Mouse (Mus musculus): ENCODE results near the gene Limk2. TPM values are rescaled to one million over a fixed set of nuclear protein-coding genes. Genes with fewer than 3 reads are reported as not detected.

The Limk2 gene
- total RNA-seq, 2 experiments from 2014 or later: 42.8 to 44.0 TPM

DNA sequence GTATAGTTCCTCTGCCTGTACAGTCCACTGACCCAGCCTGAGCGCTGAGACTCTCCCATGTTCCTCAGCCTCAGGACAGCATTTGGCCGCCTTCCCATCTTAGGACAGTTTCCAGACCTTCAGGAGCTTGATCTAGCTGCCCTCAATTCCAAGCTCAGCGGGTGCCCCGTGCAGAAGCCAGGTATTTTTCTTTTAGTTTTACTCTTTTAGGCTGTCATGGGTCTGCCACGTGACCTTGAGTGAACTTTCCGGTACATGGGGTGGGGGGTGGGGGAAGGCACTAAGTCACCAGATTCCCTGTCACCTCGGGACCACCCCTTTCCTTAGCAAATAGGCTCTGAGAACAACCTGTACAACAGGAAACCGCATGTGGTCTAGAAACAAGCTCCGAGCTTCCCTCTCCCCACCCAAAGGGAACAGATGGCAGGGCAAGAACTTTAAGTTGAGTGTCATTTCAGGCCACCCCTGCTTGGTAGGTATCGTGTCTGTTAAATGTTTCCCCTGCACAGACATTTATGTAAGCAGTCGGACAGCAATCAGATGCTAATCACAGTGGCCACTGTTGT, 73.3 kb downstream of the Limk2 start:
- DNase-seq (ENCODE audit: low spot score in 2 of 2): no peak

DNA sequence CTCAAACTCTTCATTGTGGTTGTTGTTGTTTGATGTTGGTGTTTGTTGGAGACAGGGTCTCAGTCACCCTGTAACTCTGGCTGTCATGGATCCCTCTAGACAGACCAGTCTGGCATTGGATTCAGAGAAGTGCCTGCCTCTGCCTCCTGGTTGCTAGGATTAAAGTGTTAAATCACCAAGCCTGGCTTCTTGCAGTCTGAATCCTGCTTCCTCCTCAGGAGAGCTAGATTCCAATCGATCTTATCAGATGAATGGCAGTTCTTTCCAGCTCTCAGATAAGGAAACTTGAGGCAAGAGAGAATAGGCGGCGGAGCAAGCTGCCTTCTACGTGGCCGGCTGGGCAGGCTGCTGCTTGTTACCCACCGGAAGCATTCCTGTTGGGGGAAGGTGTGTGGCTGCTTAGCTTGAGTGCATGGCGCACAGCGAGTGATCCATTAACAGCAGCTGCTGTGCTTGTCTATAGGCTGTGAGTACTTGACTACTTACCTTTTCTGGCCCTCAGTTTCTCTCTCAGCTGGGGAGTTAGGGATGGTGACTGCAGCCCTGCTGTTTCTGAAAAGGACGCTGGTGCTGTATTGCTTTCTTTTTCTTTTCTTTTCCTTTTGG, 74.2 kb downstream of the Limk2 start:
- no peak for DNase-seq (ENCODE audit: low spot score in 2 of 2)

DNA sequence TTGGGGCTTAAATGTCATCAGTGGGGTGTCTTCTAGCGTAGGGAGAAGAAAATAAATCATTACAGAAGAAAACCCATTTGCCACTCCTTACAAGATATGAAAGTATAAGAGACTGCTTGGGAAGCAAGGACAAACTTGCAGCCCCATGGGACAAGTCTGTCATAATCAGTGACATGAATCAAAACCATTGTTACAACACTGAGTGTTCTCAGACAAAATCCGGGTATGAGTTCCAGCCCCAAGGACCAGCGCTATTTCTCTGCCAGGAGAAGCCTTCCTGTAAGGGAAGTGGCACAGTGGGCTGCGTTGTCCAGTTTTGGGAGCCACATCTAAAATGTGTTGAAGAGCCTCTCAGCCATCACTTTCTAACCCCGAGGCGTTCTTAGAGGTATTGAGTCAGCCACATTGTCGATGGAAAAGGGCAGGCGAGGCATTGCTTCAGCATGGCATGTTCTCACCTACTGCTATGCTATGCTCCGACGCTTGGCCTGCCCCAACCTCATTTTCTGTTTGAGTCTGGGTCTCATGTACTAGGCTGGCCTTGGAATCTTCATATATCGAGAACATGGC, 74.8 kb downstream of the Limk2 start:
- no peak for DNase-seq (ENCODE audit: low spot score in 2 of 2)

DNA sequence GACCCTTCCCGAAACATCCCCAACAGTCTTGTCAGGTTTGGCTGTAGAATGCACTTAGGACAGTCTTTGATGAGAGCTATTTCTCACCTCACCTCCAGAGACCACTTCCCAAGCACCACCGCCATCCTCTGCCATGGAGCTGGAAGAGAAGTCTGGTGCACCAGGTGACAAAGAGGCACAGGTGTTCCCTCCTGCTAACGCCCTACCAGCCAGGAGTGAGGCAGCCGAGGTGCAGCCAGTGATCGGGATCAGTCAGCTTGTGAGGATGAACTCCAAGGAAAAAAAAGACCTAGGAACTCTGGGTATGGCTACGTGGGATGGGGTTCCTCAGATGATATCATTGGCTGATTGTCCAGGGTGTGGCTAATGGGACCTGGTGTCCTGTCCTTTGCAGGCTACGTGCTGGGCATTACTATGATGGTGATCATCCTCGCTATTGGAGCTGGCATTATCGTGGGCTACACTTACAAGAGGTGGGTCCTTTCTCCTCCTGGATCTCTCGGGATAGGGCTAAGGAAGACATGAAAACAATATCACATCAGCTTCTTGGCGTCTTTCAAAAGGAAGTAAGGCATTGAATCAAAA, 75.8 kb downstream of the Limk2 start:
- no peak for DNase-seq (ENCODE audit: low spot score in 2 of 2)

DNA sequence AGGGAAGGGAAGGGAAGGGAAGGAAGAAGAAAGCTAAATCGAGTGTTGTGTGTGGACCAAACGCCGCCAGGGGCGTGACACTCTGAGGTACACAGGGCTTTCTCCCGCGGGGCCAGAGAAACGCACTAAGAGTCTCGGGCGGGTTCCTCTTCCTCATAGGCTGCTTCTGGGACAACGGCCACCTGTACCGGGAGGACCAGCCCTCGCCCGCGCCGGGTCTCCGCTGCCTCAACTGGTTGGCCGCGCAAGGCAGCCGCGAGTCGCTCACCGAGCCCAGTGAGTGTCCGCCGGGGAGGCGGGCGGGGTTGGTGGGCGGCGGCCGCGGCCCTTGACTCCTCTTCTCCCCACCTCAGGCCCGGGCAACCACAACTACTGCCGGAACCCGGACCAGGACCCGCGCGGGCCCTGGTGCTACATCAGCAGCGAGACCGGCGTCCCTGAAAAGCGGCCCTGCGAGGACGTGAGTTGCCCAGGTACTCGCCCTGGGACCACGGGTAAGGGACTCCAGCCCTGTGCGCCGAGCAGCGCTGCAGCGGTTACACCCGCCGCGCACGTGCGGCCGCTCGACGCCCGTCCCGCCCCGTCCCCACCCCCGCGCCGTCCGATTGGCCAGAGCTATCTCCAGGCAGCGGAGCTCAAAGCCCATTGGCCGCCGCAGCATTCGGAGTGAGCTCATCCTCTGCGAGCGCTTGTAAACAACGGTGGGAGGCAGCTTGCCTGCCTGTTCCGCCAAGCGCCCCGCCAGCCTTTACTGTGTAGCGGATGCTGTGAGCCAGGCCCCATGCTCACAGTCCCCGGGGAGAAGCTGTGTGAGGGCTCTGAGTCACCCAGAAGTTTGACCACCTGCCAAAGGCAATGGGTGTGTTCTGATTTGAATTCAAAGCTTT, 77.0 kb downstream of the Limk2 start:
- DNase-seq (ENCODE audit: low spot score in 2 of 2): peak; percentile 67 to 83

DNA sequence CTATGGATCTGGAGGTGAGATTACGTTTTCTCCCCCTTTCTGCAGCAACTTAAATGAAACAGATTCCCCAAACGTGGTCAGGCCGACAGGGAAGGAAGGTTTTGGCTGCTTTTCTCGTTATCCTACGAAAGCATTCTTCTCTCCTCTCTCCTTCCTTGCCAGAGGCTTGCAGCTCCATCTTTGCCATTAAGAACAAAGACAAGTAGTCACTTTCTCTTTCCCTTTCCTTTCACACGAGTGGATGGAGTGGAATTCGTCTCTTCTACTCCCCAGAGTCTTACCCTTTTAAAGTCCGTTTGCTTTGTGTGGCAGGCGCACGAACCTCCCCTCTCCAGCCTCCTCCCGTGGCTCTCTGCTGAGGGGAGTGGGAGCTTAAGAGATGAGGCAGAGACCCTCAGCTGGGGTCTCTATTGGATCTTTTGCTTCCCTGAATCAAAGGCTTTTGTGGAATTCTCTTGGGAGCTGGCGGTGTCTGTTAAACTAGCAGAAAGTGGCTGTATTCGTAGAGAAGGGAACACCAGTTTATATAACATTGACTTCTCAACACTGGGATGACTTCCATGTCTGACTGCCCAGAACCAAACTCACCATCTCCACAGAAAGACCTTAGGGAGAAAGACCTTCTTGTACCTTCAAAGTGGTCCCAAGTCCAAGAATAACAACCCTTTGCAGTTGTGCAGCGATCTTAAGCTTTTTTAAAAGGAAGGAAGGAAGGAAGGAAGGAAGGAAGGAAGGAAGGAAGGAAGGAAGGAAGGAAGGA, 77.8 kb downstream of the Limk2 start:
- DNase-seq (ENCODE audit: low spot score in 2 of 2): no peak

DNA sequence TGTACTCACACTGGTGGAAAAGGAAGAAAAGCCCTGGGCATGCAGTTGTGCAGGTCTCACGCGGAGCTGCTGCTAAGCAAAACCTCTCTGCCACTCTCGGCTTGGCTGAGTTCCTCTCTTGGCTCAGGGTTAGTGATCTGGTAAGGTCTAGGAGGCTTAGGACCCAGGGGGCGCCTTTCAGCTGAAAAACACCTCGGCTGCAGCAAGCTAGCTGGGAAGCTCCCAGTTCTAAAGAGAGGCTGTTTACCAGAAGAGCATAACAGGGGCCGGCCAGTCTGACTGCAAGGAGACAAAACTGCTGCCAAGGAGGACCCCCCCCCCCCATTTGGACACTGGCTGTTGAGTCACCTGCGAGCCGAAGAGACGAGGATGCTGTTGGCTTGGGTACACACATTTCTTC, 78.4 kb downstream of the Limk2 start:
- DNase-seq (ENCODE audit: low spot score in 2 of 2): peak; percentile 52 to 59

DNA sequence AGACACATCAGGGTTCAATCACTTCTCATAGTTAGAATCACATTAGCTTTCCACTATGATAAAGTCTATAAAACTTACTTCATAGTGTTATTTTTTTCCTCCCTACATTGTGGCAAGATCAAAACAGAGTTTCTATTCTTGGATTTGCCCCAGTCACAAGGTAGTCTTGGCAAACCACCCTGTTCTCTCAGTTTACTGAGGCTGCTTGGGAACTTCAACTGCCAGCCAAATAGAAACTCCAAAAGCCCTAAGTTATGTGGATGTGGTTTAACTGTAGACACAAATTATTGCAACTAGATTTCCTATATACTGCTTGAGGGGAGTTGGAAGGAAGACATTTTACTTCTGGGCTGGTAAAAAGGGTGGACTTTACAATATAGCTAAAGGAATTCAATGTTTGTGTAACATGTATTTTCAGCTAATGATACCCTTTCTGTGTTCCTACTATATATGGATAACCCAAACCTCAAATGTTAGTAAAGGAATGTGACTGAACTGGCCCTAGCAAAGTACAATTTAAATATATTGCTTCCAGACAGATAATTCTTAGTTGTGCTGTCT, 79.0 kb downstream of the Limk2 start, which contains the start of gene Pik3ip1:
Gene Pik3ip1, plus strand, starts transcription at position 511 of the 561 bp plus-strand sequence.
- no peak for DNase-seq (ENCODE audit: low spot score in 2 of 2)

DNA sequence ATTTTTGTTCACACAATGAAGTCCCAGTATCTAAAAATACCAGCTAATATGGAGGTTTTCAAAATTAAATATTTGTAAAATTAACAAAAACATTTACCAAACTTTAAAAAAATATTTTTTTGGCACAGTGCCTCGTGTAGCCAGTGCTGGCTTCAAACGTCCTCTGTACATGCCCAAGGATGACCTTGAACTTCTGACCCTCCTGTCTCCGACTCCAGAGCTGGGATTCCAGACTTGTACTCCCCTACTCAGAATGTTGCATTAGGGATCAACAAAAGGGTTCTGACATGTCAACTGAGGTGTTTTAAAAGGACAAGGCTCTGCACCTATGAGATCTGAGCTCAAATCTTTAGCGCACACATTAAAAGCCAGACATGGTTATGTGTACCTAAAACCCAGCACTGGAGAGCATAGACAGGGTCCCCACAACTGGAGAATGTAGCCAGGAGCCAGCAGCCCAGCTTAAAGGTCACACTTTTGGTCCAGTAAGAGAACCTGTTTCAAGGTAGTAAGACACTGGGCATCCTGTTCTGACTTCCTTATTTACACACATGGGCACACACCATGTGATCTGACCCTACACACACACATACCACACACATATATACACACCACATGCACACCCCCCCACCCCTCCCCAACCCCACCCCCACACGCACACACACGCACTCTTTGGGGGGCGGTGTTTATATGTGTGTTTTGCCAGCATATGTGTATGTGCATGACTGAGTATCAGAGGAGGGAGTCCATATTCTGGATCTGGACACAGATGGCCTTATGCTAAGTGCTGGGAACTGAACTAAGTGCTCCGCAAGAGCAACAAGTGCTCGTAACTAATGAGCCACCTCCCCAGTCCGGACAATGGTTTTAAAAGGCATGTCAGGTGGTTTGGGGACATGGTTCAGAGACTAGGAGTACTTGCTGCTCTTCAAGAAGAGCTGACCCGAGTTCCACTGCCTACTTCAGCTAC, 79.9 kb downstream of the Limk2 start:
- DNase-seq (ENCODE audit: low spot score in 2 of 2): no peak

DNA sequence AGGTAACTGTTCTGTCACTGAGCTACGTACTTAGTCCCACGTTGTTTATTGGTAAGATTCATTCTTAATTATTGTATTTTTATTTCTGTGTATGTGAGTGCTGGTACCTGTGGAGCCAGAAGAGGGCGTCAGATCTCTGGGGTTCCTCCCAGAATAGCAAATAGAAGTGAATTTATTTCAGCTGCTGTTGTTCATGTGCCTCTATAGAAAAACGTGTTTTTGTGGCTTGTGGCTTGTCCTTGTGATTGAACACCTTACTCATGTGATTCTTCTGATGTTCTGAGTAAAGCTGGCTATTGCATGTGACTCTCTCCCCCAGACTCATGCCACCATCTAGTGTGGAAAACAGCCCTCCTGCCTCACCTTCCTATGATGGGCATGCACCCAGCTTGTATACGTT, 80.7 kb downstream of the Limk2 start:
- DNase-seq (ENCODE audit: low spot score in 2 of 2): no peak

DNA sequence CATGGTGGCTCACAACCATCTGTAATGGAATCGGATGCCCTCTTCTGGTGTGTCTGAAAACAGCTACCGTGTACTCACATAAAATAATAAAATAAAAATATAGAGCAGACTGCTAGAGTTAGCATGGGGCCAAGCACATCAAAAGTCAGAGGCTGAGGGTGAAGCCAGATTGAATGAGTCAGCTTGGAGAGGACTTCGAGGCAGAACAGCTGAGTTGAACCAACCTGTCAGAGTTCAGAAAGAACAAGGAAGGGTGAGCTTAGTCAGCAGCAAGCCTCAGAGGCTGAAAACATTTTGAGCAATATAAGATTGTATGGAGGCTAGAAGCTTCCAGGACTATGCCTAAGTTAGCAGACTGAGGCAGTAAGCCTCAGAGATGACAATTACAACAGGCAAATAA, 90.7 kb downstream of the Limk2 start:
- no peak for DNase-seq (ENCODE audit: low spot score in 2 of 2)

DNA sequence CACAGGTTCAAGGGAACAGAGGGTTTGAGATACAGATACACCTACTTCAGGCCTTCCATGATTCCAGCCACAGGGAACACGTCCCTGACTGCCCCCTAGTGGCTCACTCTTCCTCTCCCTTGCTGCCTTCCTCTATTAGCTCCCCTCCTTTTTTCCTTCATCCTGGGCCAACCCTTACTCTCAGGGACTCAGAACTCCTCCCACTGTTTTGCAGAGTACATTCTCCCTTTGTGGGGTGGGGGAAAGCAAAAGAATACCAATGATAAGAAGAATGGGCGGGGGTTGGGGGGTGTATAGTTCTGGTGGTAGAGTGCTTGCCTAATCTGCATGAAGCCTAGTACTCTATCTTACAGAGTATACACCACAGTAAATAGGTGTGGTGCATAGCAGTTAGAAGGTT, 94.8 kb downstream of the Limk2 start:
- DNase-seq (ENCODE audit: low spot score in 2 of 2): no peak

DNA sequence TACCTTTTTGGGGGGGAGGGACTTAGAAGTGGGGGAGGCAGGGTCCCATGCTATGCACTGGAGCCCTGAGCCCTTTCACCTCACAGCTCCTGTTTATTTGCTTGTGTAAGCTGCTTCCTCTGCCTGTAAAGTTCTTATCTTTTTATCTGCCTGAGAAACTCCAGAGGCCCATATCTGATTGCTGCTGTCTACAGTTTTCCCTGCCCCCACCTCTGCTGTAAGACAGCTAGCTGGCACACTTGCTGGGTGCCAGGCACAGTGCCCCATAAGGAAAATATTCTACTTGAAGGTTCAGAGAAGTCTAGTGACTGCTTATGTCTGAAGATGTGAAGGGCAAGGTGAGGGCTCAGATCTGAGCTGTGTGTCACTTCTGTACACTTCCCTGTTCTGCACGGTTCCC, 95.7 kb downstream of the Limk2 start:
- no peak for DNase-seq (ENCODE audit: low spot score in 2 of 2)

DNA sequence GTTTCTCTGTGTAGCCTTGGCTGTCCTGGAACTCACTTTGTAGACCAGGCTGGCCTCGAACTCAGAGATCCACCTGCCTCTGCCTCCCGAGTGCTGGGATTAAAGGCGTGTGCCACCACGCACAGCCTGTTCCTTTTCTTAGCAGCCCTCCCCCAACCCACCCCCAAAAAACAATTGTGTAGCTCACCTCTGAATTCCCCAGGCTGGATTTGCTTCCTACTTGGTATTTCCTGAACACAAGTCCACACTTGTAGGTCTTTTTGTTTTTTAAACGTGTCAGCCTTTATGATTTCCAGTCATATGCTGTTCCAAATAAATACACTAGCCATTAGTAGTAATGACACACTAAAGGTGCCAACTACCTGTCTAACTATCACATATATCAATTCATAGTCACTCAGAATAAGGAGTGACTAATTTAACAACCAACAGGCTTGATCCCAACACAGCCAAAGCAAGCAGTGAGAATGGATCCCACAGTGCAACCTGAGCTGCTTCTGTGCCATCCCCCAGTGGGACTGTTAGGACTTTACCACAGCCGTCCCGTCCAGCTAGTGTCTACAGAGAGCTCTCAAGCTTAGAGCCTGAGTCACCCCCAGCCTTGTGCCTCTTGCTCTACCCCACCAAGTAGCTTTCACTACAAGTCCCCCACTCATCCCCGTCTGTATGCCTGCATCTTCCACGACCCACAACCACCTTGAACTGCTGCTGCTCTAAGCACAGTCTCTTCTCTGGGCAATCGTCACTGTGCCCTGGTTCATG, 97.2 kb downstream of the Limk2 start:
- DNase-seq (ENCODE audit: low spot score in 2 of 2): no peak

DNA sequence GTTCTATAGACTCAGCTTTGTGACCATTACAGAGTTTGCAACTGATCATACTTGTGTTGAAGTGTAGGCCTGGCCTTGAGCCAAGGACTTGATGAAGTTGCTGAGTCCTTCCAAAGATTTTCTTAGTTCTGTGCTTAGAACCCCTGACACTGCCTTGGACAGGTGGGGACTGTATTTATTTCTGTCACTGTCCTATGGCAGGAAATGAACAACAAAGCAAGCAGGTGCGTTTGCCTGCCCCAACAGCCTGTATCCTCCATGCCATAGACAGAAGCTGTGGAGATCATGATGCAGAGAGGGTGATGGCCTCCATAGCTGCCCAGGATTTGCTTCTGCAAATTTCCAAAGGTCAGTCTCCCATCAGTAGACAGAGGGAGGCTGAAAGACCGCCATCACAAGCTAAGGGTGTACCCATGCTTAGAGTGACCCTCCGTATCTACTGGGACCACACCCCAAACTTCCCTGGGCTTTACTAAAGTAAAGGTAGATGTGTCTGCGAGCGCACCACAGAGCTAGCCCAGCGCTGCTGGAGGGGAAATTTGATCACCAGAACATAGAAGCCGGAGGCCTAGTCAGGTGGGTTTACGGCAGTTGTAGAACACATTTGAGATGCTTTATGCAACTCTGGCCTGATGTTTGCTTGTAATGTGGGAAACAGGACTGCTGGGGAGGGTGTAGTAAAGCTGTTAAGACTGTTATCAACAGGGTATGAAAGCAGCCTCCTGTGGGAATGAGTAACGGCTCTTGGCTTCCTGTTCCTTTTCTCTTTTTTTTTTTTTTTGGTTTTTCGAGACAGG, 98.0 kb downstream of the Limk2 start:
- DNase-seq (ENCODE audit: low spot score in 2 of 2): no peak

DNA sequence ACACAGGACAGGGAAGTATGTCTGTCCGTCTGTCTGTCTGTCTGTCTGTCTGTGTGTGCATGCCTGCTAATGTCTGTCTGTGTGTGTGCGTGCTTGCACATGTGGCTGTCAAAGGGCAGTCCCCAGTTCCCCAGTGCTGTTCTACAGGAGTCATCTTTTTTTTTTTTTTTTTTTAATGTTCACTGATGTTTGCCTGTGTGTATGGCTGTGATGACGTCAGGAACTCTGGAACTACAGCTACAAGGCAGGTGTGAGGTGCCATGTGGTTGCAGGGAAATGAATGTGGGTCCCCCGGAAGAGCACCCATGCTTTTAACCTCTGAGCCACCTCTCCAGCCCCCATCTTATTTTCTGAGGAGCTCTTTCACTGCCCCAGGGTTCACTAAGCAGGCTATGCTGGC, 99.1 kb downstream of the Limk2 start:
- no peak for DNase-seq (ENCODE audit: low spot score in 2 of 2)

DNA sequence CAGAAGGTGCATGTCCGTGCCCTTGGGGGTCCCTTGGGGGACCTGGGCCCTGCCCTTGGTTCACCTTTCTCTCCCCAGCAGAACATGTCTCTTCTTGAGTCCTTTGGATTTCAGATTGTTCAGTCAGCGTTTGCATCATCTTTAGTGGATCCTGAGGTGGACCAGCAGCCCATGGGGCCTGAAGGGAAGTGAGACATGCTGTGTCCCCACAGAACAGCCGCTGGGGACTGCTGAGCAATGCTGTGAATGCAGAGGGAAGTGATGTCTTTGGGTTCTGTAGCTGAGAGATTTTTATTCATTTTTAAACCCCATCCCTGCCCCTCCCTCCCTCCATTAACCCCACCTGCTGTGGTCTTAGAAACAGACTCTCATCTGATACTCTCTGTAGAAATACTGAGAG, 101.1 kb downstream of the Limk2 start:
- no peak for DNase-seq (ENCODE audit: low spot score in 2 of 2)

DNA sequence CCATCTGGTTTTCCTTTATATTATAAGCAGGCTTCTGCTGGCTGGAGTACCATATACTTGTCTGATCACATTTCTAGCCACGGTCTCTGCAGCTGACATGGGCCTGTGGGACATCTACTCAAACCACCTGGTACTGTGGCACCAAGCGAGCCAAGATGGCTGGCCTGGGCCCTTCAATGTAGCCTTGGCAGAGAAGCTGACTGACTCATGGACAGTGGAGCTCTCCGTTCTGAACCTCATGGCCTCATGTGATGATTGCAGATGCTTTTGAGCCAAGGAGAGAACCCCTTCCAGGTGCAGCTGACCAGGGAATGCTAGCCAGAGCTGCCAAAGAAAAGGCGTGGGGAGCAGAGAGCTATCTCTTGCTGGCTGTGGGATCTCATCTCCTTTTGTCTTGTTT, 103.2 kb downstream of the Limk2 start:
- DNase-seq (ENCODE audit: low spot score in 2 of 2): no peak

Measured in adrenal gland, postnatal 4 days (tissue).